Mouse (Mus musculus) thymus, adult 2 months (tissue): ENCODE data around the gene Wdr89.

Experiments
- CTCF ChIP-seq: fragments of 200-500 bp; IDR thresholded peaks from 2 replicates; pipeline ENCODE4 v1.5.1; 2012; ENCODE audit warnings: mild to moderate bottlenecking, control low read depth, low read length, moderate library complexity, borderline replicate concordance; ENCODE audit not compliant: control insufficient read depth, poor library complexity, insufficient read depth; ENCODE audit errors: extremely low read depth
- POLR2A ChIP-seq: fragments of 200-500 bp; IDR thresholded peaks from 2 replicates; pipeline ENCODE4 v1.6.1; 2012; ENCODE audit warnings: mild to moderate bottlenecking, low read length, control low read depth, moderate library complexity; ENCODE audit not compliant: control insufficient read depth, poor library complexity, insufficient read depth; ENCODE audit errors: extremely low read depth

GRCm38 (mm10) chr12:75587501-75587900 is 81.8 kb downstream of the Wdr89 start:
- TF ChIP-seq CTCF (no peak), POLR2A (no peak)
